Mouse (Mus musculus) retina, embryonic 14.5 days (tissue): ENCODE results near the gene Gpr87.

Source experiments
- DNase-seq: peaks from one replicate; pipeline ENCODE4 v3.0.0-alpha.2; 2015; ENCODE audit warnings: low spot score

Gene Gpr87

DNA sequence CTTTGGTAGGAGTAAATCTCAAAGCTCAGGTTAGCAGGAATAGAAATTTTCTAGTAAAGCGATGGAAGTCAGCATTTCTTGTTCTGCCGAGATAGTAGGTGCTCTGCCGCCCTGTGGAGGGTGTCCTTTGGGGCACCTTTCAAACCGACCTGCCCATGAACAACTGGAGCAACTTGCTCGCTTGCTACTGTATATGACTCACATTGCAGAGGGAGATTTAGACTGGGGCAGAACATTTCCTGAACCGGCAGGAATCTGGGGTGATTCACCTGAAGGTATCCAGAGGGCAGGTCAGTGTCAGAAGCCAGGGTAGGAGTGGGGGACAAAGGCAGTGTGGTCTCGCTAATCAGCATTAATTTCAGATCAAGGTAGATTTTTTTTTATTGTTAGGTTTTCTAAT is at the start of gene Gpr87:
TSS of gene Gpr87 (minus strand) at position 167 of the 400 bp plus-strand sequence.
- DNase-seq = no peak

DNA sequence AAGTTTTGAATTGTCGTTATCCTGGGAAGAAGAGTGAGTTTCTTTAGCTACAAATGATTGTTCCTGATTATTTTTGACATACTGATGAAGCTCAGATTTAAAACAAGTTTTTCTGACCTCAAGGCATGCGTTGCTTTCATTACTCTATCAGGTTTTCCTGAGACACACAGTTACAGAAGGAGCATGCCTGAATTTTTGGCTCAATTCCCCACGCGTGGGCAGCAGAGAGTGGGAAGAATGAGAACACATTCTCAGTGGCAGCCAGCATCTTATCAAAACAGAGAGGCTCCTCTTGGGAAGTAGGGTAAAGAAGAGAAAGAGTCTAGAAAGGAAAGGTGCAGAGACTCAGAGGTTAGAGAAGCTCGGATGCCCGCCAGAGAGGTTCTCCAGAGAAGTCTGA is 48.5 kb upstream of the Gpr87 start:
- no peak for DNase-seq

DNA sequence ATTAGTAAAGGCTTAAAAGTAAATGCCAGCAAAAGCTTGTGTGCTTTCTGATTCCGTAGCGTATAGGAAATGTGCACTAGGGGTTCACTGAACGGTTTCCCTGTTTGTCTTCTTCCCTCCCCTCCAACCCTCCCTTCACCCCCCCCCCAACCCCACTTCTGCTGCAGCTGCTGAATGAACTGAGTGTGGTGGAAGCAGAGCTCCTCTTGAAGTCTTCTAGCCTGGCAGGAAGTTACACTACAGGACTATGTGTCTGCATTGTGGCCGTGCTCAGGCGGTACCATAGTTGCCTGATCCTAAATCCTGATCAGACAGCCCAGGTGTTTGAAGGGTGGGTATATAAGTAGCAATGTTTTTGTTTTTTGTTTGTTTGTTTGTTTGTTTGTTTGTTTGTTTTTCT is 40.0 kb upstream of the Gpr87 start:
- no peak for DNase-seq

DNA sequence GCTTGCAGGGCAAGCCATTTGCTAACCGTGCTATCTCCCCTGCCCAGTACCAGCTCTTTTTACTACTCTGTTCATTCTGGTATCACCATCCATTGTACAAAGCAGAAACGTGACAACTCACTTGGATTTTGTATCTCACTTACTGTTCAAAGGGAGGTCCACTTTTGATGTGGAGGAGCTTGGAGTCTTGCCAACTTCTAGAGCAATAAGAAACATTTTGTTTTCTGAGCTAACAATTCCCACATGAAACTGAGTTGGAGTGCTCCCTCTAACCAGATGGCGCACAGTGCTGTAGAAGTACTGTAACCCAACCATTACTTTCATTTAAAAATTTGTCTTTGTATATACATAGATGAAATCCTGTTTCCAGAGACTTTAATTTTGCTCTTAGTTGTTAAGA is 36.0 kb upstream of the Gpr87 start:
- DNase-seq = no peak

DNA sequence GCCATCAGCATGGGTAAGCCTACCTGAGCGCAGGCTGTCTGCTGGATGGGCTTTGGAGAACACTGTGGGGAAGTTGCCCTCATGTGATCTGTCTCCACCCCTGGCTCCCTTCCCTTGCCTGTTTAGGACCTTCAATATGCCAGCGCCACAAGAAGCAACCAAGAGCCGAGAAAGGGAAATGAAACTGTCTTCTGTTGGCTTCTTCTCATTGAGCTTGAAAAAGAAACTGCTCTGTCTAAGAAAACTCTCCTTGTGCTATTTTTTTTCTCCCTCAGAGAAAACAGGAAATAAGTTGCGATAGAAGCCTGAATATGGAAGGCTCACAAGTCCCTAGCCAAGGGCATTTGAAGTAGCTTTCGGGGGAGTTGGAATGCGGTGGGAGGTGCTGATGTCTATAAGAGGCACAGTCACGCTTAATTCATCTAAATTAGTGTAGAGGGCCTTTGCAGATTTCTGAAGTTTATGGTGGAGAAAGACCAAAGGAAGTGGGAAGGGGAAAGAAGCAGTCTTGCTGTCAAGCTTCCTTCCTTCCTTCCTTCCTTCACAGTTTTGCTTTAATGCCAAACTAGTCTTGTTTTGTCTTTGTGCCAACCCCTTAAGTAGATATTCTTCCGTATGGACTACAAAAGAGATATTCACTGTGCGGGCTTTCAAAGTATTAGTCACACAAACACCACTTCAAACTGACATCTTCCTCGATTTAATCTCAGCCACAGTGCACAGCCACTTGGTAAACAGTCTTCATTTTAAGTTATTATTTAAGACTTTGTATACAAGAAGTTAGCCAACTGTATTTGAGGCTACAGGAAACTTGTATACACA is 34.0 kb upstream of the Gpr87 start:
- no peak for DNase-seq

DNA sequence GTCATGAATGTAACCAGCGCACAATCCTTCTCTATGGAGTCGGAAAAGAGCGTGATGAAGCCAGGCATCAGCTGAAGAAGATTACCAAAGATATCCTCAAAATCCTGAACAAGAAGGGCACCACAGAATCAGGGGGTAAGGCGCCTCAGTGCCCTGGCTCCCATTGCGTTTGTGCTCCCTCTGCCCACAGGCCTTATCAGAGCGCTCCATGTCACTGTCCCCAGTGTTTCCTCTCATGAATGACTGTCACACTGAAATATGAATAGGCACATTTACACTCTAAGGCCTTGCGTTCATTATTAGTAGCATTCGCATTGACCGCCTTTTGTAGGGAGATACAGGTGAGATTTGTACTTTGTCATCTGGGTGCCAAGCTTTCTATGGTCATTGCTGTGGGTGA is 32.8 kb upstream of the Gpr87 start:
- DNase-seq = no peak

DNA sequence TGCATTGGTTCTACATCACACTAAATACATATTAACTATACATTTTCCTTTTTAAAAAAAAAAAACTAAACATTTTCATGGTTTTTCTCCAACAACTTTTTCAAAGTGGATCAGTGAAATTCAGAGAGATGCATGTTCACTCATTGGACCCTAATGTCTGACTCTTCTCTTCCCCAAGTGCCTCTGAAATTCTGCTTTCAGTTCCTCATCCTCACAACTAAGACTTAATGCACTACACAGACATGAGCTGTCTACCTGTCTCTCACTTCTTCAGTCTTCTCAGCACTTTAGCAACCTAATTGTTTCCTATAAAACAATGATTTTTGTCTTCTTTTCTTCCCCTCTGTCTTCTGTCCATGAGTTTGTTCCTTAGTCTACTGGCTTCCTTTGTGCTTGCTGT is 30.5 kb upstream of the Gpr87 start:
- no peak for DNase-seq

DNA sequence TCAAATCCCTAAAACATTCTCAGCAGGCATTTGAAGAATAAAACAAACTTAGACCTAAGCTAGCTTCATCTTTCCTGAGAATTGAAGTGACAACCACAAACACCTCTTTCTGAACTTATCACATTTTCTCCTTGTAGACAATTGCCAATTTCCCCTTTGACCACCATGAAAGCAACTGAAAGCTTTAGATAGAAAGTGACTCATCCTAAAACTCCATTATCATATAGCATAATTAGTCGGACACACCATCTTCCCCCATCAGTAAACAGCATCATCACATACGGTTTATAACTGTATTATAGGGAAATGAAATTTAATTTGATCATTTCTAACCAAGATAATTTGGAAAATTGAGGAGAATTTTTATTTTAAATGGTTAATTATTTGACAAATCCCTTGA is 27.4 kb upstream of the Gpr87 start:
- no peak for DNase-seq

DNA sequence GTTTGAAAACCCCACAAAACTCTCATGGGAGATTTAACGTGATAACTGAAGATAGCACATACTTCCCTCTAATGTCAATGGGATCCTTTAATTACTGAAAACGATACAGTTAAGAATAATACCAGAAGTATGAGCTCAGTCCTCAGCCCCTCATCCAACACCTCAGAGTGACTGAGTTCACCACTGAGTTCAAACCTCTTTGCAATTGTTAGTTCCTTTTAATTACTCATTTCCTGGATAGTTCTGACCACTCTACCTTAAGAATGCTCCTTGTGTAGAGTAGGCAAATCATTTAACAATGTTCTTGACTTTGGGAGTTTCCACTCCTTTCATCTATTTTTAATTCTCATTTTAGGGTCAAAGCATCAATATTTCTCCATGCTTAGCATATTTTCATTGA is 24.4 kb upstream of the Gpr87 start:
- DNase-seq = no peak

DNA sequence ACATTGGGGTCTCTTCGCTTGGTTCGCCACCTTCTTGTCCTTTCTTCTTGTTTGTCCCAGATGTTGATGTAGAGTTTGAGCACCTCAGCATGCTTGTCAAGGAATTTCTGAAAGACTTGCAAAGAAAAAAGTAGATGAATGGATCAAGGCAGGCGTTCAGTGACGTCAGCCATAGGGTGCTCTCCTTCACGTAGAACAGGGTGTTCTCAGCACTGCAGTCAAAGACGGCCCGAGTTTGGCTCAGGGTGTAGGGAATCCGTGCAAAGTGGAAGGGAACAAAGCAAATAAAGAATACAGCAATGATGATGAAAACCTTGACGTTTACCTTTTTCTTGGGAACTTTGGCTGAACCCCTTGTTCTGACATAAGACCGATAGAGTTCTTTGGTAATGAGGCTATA is 22.3 kb upstream of the Gpr87 start:
- DNase-seq = no peak

DNA sequence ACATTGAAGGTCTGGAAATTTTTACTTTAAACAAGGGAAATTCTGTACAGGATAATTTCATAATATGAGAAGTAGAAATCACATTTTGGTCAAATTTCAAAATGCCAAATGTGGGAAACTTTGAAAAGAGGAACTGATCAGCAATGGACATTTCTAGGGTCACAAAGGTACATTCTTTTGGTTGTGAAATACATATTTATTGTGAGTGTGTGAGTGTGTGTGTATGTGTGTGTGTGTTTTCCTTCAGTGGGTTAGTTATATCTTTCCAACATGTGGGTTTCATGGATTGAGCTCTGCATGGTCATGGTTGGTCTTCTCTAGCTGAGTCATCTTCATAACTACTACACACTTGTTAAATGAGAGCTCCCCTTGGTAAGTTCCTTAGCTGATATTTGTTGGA is 17.5 kb upstream of the Gpr87 start:
- DNase-seq = no peak

DNA sequence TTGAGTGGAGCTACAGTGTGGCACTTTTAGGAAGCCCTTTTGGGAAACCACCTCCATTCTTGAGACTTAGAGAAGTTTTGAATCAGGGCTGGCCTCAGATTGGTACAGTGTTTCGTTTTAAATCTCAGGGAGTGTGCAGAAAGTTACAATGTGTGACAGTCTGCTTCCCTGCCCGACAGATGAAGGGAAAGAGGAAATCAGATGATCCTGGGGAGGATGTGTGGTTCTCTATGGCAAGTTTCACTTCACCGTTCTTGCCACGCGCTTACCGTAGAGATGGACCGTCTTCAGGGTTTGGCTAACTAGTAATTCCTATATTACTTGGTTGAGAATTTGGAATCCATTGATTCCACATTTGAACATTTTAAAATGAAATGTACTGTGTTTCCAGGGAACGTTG is 16.9 kb upstream of the Gpr87 start:
- DNase-seq = no peak

DNA sequence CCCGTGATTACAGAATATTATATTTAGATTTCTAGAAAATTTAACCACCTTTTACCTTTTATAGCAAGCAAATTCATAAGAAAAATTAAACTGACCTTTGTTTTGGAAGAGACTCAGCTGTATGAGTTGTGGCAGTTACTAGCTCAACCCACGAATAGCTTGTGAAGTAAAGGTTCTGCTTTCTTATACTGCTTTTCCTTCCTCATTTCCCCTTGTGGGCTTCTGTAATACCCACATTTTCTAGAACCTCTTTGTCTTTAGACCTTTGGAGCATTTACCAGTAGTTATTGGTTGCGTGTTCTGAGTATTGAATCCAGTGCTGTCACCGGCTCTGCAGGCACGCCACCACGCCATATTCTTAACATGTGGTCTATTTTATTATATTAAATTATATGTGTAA is 15.8 kb upstream of the Gpr87 start, which contains the start of gene P2ry13:
TSS of gene P2ry13 (minus strand) at position 156 of the 400 bp plus-strand sequence.
- no peak for DNase-seq

DNA sequence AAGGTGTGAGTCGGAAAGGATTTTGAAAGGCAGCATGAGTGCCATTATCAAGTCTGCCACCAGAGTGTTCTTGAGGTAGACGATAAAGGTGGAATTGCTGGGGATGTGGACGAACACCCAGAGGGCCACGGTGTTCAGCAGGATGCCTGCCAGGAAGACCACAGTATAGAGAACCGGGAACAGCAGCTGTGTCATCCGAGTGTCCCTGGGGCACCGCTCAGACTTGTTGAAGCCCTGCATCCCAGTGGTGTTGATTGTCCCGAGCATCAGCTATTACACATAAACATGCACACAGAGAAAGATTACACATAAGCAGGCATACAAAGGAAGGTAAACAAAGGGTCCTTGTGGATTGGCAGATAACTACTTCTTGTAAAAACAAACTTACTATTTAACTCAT is 15.2 kb upstream of the Gpr87 start:
- no peak for DNase-seq

DNA sequence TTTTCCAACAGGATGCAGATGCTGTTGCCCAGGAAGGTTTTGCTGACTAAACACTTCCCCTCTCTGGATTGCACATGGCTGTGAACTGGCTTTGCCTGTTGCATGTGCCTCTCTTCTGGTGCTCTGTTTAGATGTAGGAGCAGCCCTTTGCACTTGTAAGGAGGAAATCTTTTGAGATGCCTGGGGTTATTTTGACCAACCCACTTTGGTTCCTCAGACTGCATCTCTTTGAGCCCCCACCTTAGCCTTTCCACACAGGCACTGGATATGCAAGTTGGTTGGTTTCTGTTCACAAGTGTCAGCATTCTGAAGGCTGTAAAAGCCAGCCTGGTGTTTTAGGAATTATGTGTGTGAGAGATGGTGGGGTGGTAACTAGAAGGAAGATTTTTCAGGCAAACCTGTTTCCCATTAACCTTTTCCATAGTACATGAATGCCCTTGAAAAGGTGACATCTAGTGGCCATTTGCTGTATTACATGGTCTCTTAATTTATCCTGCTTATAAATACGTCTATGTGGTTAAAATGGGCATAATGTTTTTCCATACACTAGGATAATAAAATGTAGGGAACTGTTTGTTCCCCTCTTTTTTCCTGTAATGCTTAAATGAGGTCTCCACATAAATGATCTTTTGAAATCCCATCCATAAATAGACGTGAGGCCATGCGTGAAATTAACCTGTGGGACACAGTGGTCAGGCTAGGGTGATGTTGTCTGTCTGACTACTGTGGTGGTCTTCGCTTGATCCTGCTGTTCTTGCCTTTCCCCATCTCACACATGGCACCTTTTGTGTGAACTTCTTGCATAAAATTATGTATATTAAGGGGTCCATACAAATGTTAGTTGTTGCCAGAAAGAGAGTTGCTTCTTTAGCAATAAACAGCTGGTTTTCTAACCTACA is 14.0 kb upstream of the Gpr87 start:
- DNase-seq = peak; percentile 89

DNA sequence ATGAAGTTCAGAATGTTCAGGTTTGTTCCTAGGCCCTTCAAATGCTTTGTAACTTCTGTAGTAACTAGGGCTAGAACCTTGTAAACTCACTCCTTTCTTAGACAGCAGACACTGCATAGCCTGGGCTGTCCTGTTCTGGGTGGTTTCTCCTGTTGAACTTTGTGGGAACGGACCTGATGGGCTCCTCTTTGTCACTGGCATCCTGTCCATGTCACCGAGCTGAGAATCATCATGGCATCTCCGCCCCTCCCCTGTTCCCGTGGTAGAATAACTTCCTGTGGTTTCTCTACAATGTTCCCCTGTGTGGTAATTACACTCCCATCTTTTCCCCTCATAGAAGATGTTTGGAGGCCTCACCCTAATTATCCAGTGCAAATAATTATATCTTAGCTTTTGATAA is 11.0 kb upstream of the Gpr87 start:
- DNase-seq = no peak

DNA sequence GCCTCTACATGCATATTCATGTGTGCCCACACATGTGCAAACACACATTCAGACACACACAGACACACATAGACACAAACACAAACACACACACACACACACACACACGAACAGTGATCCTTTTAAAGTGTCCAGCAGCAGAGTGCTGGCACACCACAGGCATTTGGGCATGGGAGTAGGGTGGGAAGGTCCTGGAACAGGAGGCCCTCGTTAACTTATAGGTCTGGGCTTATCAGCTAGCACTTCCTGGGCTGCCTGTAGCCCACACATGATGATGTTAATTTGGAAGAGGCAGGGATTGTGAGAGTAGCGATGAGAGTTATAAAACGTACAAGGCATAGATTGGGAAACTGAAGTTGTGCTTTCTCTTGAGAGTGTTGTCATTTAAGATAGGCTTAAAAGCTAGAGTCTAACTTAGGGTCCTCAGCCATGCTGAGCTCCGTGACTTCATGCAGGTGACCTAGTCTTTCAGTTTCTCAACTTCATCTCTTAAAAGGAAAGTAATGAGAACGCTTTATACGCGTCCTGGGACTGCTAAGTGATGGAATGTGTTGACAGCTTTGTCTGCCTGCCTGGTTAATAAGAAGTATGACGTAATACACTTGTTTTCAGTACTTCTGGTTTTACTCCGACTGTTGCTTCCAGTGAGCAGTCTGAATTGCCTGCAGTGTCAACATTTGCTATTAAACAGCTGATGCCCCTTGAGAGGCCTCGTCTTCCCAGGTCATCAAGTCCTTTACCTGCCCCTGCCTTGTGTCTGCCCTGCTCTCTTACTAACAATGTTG is 10.0 kb upstream of the Gpr87 start:
- no peak for DNase-seq

DNA sequence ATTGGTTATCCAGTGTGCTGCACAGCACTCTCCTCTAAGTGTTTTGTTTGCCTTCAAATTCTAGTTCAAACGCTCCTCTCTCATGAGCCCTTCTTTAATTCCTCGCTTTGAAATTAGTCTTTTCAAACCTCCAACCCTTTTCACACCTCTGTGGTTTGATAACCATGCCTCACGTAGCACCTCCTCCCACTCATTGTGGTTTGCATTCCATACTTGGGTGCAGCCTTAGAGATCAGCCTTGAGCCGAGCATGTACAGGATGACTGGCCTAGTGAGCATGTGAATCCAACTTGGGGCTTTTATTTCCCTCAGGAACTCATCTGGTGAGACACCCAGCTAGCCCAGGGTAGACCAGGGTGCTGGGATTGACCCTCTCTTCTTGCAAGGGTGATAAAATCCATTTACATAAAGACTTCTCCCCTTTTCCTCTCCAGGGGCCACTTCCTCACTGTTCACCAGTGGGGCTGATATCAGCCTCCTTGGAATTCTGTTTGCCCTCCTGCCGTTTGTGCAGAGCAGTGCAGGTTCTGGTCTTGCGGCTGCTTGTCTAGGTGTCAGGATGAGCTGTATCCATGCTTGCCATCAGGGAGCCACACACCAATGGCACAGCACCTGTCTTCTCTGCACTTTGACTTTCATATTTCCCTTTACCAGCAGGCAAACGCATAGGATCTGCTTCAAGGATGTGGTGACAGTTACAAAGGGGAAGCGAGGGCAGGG is 9.1 kb upstream of the Gpr87 start:
- no peak for DNase-seq

DNA sequence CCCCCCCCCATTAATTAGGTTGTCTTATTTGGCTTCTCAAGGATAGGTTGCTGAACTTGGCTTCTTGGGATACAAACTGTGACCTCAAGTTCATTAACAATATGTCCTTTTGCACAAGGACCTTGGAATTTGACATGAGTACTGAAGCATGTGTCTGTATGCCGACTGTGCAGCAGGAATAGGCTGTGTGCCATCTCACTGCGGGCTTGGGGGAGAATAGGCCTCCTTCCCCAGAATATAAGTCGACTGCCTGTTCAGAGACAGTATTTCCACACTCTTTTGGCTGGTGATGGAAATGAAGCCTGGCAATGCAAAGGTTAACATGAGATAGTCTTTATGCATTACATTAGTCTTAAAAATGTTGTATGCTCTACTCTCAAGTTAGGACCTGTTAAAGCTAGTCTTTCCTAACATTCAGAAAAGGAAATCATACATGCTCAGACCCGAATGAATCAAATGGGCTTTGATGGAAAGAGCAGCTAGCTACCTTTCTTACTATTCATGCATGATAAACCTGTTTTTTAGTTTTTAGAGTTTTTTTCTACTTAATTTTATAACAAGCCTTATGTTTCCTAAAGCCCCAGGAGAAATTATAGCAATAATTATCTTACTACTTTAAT is 2.5 kb upstream of the Gpr87 start:
- DNase-seq = no peak

DNA sequence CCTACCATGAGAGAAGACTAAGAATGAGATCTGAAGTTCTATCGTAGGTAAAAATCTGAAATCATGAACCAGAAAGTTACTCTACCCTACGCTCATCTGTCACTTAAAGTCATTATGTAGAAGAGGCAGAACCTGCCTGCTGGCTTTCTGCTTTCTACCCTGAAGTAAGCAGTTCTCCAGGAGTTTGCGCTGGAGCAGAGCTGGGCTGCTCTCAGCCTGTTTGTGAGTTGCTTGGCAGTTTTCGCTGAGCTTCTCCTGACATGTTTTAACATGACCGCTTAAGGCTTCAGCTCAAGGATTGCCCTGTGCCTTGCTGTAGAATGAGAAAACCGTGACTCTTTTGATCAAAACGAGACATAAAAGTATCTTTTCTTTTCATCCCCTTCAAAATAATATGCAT is 805 bp downstream of the Gpr87 start:
- no peak for DNase-seq

DNA sequence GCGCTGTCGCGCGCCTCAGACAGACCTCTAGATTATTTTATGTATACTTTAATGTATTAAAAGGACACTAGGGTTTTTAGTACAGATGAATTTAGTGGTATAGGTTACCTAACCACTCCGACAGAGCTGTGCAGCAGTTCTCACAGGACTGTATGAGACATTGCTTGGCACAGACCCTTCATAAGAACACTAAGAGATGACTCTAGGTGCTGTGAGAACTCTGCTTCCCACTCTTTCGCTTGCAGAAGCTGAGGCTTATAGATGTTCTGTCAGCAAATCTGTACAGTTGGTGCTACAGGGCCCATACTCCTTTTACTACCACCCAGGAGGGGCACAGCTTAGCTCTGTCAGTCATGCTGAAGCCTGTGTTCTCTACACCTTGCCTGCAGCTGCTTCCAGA is 3.2 kb downstream of the Gpr87 start:
- DNase-seq = no peak
